Mouse (Mus musculus) right cerebral cortex, adult 2 months (tissue): ENCODE measurements at regions not wholly inside any gene's neighbourhood (a gene's known extent, or its start where the extent isn't known, plus 50 kb on each side); places are given as distances from the start of the nearest gene placed in this dataset.
A peak's percentile ranks its signal among the peaks of the same experiment; 100 is the strongest.

Source experiments
- DNase-seq, 2 experiments: peaks; one replicate each; pipeline ENCODE4 v3.0.0; 2021 to 2022; ENCODE audit warnings: low spot score in 2 of 2

DNA sequence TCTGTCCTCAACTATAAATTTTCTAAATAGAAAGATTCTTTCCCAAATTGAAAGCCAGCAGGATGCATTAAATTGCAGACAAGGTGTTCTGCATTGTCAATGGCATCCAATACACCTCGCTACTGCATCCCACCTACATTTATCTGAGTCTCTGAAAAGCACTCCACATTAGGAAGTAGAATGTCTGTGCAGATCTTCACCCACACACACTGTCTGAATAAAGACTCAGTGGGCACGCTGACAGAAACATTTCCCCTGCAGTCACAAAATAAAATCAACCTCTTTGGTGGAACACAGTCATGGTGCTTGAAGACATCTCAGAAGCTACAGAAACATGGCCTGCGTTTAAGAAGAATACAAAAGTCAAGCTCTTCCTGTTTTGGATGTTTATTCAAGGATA, 449.0 kb downstream of the Tmem135 start:
- DNase-seq, result peak; percentile 31 to 41

GRCm38 (mm10) chr7:88945338-88945737, 458.7 kb downstream of the Tmem135 start:
- DNase-seq, result no peak

DNA sequence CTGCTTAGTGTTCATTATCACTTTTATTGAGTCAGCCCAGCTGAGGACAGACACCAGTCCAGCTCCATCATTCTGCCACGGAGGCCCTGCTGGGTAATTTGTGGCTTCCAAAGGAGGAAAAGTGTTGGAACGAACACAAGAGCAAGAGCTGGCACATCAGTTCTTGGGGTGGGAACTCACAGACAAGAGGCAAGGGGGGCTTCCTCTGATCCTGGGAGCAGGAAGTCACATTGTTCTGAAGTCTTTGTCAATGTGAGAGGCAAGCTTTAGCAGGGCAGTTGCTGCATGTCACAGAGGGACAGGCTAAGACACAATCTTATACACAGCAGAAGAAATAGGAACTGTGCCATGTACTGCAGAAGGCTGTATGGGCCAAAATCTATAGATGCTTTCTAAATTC, 459.1 kb downstream of the Tmem135 start:
- no peak for DNase-seq

DNA sequence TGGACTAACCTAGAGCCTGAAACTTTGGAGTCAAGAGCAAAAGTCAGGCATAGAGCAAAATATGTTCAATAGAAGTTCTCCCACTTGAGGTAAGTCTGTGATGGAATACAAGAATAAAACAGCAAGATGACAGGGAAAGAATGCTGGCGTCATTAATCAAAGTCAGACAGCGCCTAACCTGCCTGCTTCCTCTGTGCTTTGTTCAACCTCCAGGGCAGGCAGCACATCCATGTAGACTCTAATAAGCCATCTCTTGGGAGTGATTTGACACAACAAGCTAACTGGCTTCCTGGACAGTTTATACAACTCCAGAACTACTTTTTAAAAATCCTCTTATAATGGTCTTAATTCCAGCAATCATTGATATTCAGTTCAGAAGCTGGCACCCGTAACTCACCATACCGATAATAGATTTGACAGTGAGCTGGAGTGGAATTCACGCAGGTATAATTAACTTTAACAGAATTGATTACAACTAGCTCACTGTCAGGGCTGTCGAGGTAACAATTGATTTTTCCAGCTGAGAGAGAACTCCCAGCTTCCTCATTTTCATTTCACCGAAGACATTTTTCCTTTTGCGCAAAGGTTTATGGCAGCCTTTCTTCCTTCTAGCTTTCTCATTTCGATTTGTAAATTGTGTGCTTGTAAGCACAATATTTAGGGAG, 462.6 kb downstream of the Tmem135 start:
- DNase-seq, result no peak

DNA sequence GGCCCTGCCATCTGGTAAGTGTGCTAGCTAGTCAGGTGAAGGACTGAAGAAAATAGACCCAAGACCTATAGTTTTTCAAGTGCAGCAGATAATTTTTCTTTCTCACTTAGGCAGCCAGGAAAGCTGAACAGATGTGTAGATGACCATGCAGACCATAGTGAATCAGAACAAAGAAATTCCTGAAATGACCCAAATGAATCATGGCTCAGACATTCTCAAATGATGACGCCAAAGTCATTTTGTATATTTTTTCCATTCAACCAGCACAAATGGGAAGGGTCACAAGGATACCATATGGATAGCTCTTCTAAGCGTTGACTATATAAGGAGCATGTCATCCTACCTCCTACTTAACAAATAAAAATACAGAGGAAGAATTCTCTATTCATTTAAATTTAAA, 463.8 kb downstream of the Tmem135 start:
- DNase-seq, result no peak

- DNase-seq, result no peak
Measured at GRCm38 (mm10) chr7:88928245-88928795, 475.7 kb downstream of the Tmem135 start.
